Mouse (Mus musculus) megakaryocyte, embryonic 14.5 days (primary cell): ENCODE data around the gene Hspg2.

Experiments
- FLI1 ChIP-seq: IDR thresholded peaks from 2 replicates; pipeline ENCODE4 v1.6.1; 2012; ENCODE audit warnings: low read length, inconsistent platforms, mixed read lengths
- GATA1 ChIP-seq: IDR thresholded peaks from 3 replicates; pipeline ENCODE4 v1.6.1; 2012; ENCODE audit warnings: mixed read lengths, low read length, inconsistent platforms, borderline replicate concordance

DNA sequence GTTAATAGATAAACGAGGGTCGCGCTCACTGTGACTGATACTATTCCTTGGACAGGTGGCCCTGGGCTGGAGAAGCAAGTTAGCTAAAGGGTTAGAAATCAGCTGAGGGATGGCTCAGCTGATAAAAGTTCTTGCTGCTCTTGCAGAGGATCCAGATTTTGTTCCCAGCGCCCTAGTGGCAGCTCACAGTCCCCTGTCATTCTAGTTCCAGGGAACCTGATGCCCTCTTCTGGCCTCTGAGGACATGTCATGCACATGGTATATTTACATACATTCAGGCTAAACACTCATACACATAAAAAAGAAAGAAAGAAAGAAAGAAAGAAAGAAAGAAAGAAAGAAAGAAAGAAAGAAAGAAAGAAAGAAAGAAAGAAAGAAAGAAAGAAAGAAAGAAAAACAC lies 27.2 kb upstream of the Hspg2 start:
- TF ChIP-seq GATA1 (no peak), FLI1 (no peak)
